Mouse (Mus musculus) brain, adult 10 weeks (tissue): ENCODE results near the gene 1700001O22Rik. TPM values are rescaled to one million over a fixed set of nuclear protein-coding genes. Genes with fewer than 3 reads are reported as not detected.

ENCODE experiments used
- polyA plus RNA-seq: library from polyadenylated mRNA; stranded (reverse); fragments of 350-450 nt; fragmentation: Illumina TruSeq; extraction: RNeasy Lipid Tissue Mini Kit (QIAGEN cat#74804); gene quantifications from one replicate; pipeline ENCODE4 v1.2.3, GENCODE M21; 2015; ENCODE audit warnings: low read depth, low replicate concordance

The 1700001O22Rik gene
- polyA plus RNA-seq, result 7.1 TPM

DNA sequence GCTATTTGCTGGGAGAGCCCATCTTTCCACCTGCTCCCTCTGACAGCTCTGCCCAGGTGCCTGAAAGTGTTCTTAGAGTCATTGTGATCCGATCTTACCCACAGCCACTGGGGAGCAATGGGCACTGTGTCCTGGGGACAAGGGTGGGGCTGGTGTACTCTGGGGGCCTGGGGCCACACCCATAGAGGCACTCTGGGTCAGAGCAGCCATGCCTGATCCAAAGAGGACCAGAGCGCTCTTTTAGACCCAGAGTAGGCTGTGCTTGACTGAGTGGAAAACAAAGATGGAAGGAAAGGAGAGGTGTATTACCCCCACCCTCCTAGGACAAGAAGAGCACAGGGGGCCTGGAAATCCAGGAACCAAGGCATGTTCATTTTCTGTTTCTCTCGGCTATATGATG lies at the start of gene 1700001O22Rik:
1700001O22Rik (minus strand) TSS at position 58 of the 400 bp plus-strand sequence.

GRCm38 (mm10) chr2:30834373-30835022 lies 31.0 kb upstream of the 1700001O22Rik start, which contains the start of gene Prrx2:
TSS of gene Prrx2 (plus strand) at chr2:30834972.

DNA sequence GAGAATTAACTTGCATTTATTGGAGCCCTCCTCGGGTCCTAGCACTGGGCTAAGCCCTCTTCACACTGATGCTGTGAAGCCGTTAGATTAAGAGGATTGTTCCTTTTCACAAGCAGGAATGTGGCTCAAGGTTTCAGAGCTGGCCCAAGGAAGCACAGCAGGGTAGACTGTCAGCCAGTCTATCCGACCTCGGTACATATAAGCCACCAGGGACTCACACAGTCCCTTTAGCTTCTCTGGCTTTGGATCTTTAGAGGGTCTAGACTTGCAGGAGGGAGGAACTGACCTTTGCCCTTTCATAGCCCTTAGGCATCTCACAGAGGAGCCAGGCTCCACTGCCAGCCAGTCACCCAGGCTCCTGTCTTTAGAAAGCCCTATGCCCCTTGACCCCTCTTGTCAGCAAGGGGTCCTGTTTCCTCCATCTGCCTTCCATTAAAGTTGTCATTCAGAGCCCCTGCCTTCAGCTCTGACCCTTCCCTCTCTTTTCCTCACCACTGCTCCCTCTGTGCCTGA lies 26.9 kb upstream of the 1700001O22Rik start, which contains the start of gene Asb6:
Asb6 (minus strand) TSS at position 51 of the 513 bp plus-strand sequence.

GRCm38 (mm10) chr2:30807648-30808295 lies 4.3 kb upstream of the 1700001O22Rik start, which contains the start of gene Ntmt1:
TSS of gene Ntmt1 (plus strand) at chr2:30807826.

Other genes starting within 250 kb of the 1700001O22Rik start
- 4.4 TPM for gene Cstad, start 208.6 kb downstream of the 1700001O22Rik start, polyA plus RNA-seq
- gene Ntmt1, start 4.2 kb upstream of the 1700001O22Rik start, polyA plus RNA-seq, result 39.7 TPM
- gene Asb6, start 26.7 kb upstream of the 1700001O22Rik start, polyA plus RNA-seq, result 29.0 TPM
- 1.1 TPM for gene Prrx2, start 31.3 kb upstream of the 1700001O22Rik start, polyA plus RNA-seq
- gene Ptges, start 126.2 kb upstream of the 1700001O22Rik start, polyA plus RNA-seq, result 5.0 TPM
- 29.3 TPM for gene Tor1b, start 149.3 kb upstream of the 1700001O22Rik start, polyA plus RNA-seq
- 57.1 TPM for gene Tor1a, start 164.3 kb upstream of the 1700001O22Rik start, polyA plus RNA-seq
- 85.4 TPM for gene BC005624, start 178.5 kb upstream of the 1700001O22Rik start, polyA plus RNA-seq
- 42.2 TPM for gene Usp20, start 178.6 kb upstream of the 1700001O22Rik start, polyA plus RNA-seq